Mouse (Mus musculus) Patski (cell line): ENCODE results near the gene Wrap53. TPM values are rescaled to one million over a fixed set of nuclear protein-coding genes. Genes with fewer than 3 reads are reported as not detected.

Experiments used
- ATAC-seq: fragments of 100-300 bp; one replicate; pipeline ENCODE4 v1.8.0; 2021
- CTCF ChIA-PET: fragments of 350-600 bp; sonication (Branson Sonifier 250); formaldehyde crosslinking; loops from one replicate; lab custom pipeline; 2022; ENCODE audit warnings: inconsistent platforms; lab: Charles Lee
- POLR2A ChIA-PET: fragments of 350-600 bp; sonication (Branson Sonifier 250); formaldehyde crosslinking; loops from one replicate; lab custom pipeline; 2022; ENCODE audit warnings: antibody characterized with exemption, inconsistent platforms; lab: Charles Lee
- DNase-seq: peaks from one replicate; pipeline ENCODE4 v3.0.0-alpha.2; 2011; ENCODE audit warnings: low read depth, low spot score
- H3K27me3 ChIP-seq: fragments of 371-371 bp; one replicate; pipeline ENCODE4 v1.5.1; 2021
- CTCF ChIP-seq: fragments of 100-300 bp; IDR thresholded peaks from one replicate; pipeline ENCODE4 v1.5.1; 2021
- in situ Hi-C: fragments of 300-500 bp; cut with MboI; formaldehyde crosslinking; loops from 3 replicates; pipeline ENCODE4 v1.11.1; 2018; ENCODE audit warnings: low pct_unique_long_range_greater_than_20kb, mixed read lengths
- polyA plus RNA-seq: library from polyadenylated mRNA; unstranded; gene quantifications from one replicate; pipeline ENCODE4 v1.2.3, GENCODE M21; 2021

Gene Wrap53
- polyA plus RNA-seq, 1 experiment from 2014 or later, result 11.4 TPM

DNA sequence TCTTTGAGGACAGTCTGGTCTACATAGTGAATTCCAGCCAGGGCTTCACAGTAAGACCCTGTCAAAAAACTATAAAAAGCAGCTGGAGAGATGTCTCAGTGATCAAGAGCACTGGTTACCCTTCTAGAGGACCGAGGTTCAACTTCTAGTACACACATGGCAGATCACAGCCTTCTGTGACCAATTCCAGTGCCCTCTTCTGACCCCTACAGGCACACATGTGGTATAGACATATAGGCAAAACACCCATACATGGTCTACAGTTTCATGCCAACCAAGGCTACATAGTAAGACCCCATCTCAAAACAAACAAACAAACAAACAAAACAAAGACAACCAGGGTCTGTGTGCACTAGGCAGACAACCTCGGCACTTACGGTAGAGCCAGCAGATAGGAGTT, 4.8 kb downstream of the Wrap53 start:
- no peak for DNase-seq
- ATAC-seq, result no peak
- ChIA-PET CTCF (no interaction called here), POLR2A (no interaction called here)
- in situ Hi-C loops, result no loop called here
- peak; percentile 63 for TF ChIP-seq CTCF
- no peaks in the 10 kb centered on the region for H3K27me3 ChIP-seq

DNA sequence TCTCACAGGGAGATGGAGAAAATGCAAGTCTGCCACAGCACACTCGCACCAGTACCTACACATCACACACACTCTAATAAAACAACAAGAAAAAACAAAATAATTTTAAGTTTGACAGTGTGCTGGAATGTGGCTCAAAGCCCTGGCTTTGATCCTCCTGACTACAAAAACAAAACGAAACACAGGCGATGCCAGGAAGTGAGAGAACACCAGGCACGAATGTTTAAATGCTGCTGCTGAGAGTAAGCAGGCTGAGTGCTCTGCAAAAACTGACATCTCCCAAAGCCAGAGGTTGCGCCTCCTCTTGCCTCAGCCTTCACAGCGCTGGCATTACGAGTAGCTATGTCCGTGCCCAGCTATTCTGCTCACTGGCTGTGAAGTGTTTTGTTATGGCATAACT, 14.9 kb downstream of the Wrap53 start:
- in situ Hi-C loops, result loop anchor here (5.0 kb wide), 1 partner anchor 92 kb away; the partner anchor contains the start of gene Sox15
- no peaks in the 10 kb centered on the region for H3K27me3 ChIP-seq
- no peak for TF ChIP-seq CTCF
- no peak for DNase-seq
- POLR2A ChIA-PET, result no interaction called here
- ATAC-seq, result no peak
- CTCF ChIA-PET, result no interaction called here

GRCm38 (mm10) chr11:69564391-69564790, 15.7 kb downstream of the Wrap53 start:
- TF ChIP-seq CTCF, result no peak
- DNase-seq, result no peak
- in situ Hi-C loops, result no loop called here
- H3K27me3 ChIP-seq, result no peaks in the 10 kb centered on the region
- CTCF ChIA-PET, result no interaction called here
- POLR2A ChIA-PET, result no interaction called here
- ATAC-seq, result no peak

GRCm38 (mm10) chr11:69563373-69563772, 16.7 kb downstream of the Wrap53 start:
- no peaks in the 10 kb centered on the region for H3K27me3 ChIP-seq
- no peak for TF ChIP-seq CTCF
- in situ Hi-C loops, result no loop called here
- ATAC-seq (no peak), DNase-seq (no peak)
- ChIA-PET CTCF (no interaction called here), POLR2A (no interaction called here)

DNA sequence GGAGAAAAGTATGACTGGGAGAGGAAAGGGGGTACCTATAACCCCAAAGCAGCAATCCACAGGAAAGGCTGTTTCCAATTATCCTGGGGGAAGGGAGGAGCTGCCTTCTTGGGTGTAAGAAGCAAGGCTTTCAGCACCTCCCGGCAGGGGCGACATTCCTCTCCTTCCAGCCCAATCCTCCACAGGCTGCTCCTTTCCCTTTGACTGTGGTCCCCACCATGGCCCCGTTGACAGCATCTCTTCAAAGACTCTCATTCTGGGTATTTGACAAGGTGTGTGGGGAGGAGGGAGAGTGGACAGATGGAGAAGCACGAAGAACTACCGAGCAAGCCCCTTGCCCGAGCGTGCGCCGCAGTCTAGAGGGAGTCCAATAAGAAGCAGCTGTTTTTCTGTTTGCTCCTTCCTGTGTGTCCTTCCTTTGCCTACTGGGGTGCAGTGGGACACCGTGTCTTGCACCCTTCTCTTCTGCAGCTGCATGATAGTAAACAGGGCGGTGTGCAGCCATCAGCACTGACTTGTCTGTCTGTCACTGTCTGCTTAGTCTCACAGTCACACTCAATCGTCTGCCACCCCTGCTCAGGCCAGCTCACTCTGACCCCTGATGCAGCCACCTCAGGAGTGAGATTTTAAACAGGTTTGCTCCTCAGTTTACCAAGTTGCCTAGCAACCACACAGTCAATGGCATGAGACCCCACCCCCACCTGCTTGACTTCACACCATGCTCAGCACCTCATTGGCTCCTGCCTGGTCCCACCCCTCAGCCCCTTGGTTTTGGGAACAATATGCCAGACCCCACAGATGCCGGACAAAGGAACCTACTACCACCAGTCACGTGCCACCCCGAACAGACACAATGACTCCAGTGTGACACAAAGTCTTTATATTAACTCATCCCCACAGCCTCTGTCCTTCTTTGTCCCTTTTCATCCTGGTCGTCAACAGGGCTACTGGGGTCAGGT, 18.9 kb downstream of the Wrap53 start:
- TF ChIP-seq CTCF, result no peak
- DNase-seq (no peak), ATAC-seq (no peak)
- H3K27me3 ChIP-seq, result no peaks in the 10 kb centered on the region
- in situ Hi-C loops, result no loop called here
- CTCF ChIA-PET, result interaction anchor here (1.2 kb wide), 1 partner anchor 14 kb away, joined by 3 read pairs; no protein-coding TSS in a partner anchor
- POLR2A ChIA-PET, result interaction anchor here (0.6 kb wide), 1 partner anchor 22 kb away, joined by 4 read pairs; no protein-coding TSS in a partner anchor

- no peak for TF ChIP-seq CTCF
- DNase-seq (no peak), ATAC-seq (no peak)
- no peaks in the 10 kb centered on the region for H3K27me3 ChIP-seq
- in situ Hi-C loops, result no loop called here
- ChIA-PET CTCF (interaction anchor here (1.2 kb wide), 1 partner anchor 13 kb away, joined by 3 read pairs; no protein-coding TSS in a partner anchor), POLR2A (no interaction called here)
Measured at GRCm38 (mm10) chr11:69559851-69560765, 19.9 kb downstream of the Wrap53 start, which contains the start of gene Efnb3. Gene Efnb3, minus strand, starts transcription at chr11:69560205.

- CTCF ChIA-PET, result interaction anchor here (0.7 kb wide), 1 partner anchor 12 kb away, joined by 3 read pairs; no protein-coding TSS in a partner anchor
- no peak for DNase-seq
- TF ChIP-seq CTCF, result no peak
- ATAC-seq, result no peak
- POLR2A ChIA-PET, result no interaction called here
- H3K27me3 ChIP-seq, result no peaks in the 10 kb centered on the region
- in situ Hi-C loops, result no loop called here
Measured at GRCm38 (mm10) chr11:69559183-69559582, 20.9 kb downstream of the Wrap53 start.

DNA sequence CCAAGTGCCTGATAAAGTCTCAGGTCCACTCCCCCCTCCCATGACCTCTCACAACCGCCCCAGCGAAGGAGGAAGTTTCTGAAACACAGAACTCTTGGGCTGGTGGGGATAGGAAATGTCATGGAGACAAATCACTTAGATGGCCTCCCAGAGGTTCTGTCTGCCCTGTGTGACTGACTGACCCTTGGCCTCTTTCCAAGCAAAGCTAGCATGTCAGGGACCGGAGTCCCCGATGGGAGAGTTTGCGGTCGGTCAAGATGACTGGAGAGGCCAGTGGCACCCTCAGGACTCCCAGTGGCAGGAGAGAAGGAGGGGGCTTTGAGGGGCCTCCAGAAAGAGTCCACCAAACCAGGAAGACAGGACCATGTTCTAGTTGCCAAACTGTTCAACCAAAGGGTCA, 21.3 kb downstream of the Wrap53 start:
- POLR2A ChIA-PET, result no interaction called here
- no peaks in the 10 kb centered on the region for H3K27me3 ChIP-seq
- ATAC-seq, result no peak
- no peak for TF ChIP-seq CTCF
- in situ Hi-C loops, result no loop called here
- DNase-seq, result no peak
- CTCF ChIA-PET, result interaction anchor here (0.7 kb wide), 1 partner anchor 11 kb away, joined by 3 read pairs; no protein-coding TSS in a partner anchor

- TF ChIP-seq CTCF, result no peak
- DNase-seq (no peak), ATAC-seq (no peak)
- ChIA-PET POLR2A (no interaction called here), CTCF (interaction anchor here (0.7 kb wide), 1 partner anchor 10 kb away, joined by 4 read pairs; no protein-coding TSS in a partner anchor)
- in situ Hi-C loops, result no loop called here
- no peaks in the 10 kb centered on the region for H3K27me3 ChIP-seq
Measured at GRCm38 (mm10) chr11:69557381-69557958, 22.6 kb downstream of the Wrap53 start.
